Mouse (Mus musculus) MEL (cell line): ENCODE measurements around the gene Unc5cl.

ENCODE experiments used
- CTCF ChIP-seq, 3 experiments: IDR thresholded peaks in 2 of 3; conservative IDR thresholded peaks in 1 of 3; 2 replicates each; pipeline ENCODE4 v1.5.1; 2011 to 2012; ENCODE audit warnings: low read length in 3 of 3, low read depth in 2 of 3, mild to moderate bottlenecking in 2 of 3, improper control_type of control experiment in 1 of 3, inconsistent platforms in 1 of 3, mixed read lengths in 1 of 3, moderate library complexity in 1 of 3; ENCODE audit not compliant: control insufficient read depth in 1 of 3, insufficient read depth in 1 of 3, poor library complexity in 1 of 3, severe bottlenecking in 1 of 3
- ELF1 ChIP-seq: IDR thresholded peaks from 2 replicates; pipeline ENCODE4 v1.6.1; 2014; ENCODE audit warnings: low read depth, mild to moderate bottlenecking, inconsistent platforms, low read length, improper control_type of control experiment, moderate library complexity
- EP300 ChIP-seq, 2 experiments: IDR thresholded peaks; 2 replicates each; pipeline ENCODE4 v1.6.1; 2011; ENCODE audit warnings: improper control_type of control experiment in 2 of 2, low read length in 2 of 2, low read depth in 1 of 2, mild to moderate bottlenecking in 1 of 2
- ETS1 ChIP-seq: IDR thresholded peaks from 2 replicates; pipeline ENCODE4 v1.6.1; 2012; ENCODE audit warnings: low read depth, mild to moderate bottlenecking, inconsistent platforms, low read length, improper control_type of control experiment, moderate library complexity
- GABPA ChIP-seq: IDR thresholded peaks from 2 replicates; pipeline ENCODE4 v1.6.1; 2012; ENCODE audit warnings: low read depth, mild to moderate bottlenecking, inconsistent platforms, low read length, improper control_type of control experiment, moderate library complexity
- MAFK ChIP-seq: IDR thresholded peaks from 2 replicates; pipeline ENCODE4 v1.6.1; 2011; ENCODE audit warnings: low read depth, mild to moderate bottlenecking, low read length, improper control_type of control experiment, borderline replicate concordance
- POLR2AphosphoS5 ChIP-seq: IDR thresholded peaks from 2 replicates; pipeline ENCODE4 v1.6.1; 2012; ENCODE audit warnings: low read depth, borderline replicate concordance, mild to moderate bottlenecking, inconsistent platforms, low read length, moderate library complexity, mixed read lengths
- USF1 ChIP-seq: IDR thresholded peaks from 2 replicates; pipeline ENCODE4 v1.6.1; 2014; ENCODE audit warnings: low read depth, mild to moderate bottlenecking, inconsistent platforms, low read length, improper control_type of control experiment, moderate library complexity
- ZNF384 ChIP-seq: IDR thresholded peaks from 2 replicates; pipeline ENCODE4 v1.6.1; 2012; ENCODE audit warnings: low read depth, mild to moderate bottlenecking, inconsistent platforms, low read length, improper control_type of control experiment

DNA sequence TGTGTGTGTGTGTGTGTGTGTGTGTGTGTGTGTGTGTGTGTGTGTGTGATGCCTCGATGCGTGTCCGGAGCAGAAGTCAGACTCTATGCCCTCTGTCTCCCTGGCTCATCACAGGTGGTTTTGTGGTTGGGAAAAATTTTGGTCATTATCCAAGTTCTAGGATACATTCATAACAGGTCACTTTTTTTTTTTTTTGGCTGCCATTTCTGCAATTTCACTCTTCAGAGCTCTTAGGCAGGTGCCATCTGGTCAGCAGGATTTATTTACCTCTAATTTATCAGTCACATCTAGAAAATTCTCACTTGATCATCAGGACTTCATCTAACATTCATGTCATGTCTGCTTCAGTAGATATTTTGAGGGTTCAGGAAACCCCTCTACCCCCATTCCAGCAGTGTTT lies 65.7 kb downstream of the Unc5cl start:
- no peak for TF ChIP-seq CTCF (IDR thresholded peaks at IDR 0.05 in 2 of 3, conservative IDR thresholded peaks at IDR 0.05 in 1 of 3; ENCODE audit: control insufficient read depth in 1 of 3, insufficient read depth in 1 of 3, low read depth in 2 of 3, low read length in 3 of 3, poor library complexity in 1 of 3, severe bottlenecking in 1 of 3)
- no peak for TF ChIP-seq MAFK
- TF ChIP-seq ZNF384: no peak
- no peak for TF ChIP-seq EP300 (IDR thresholded peaks at IDR 0.05; ENCODE audit: low read depth in 1 of 2, low read length in 2 of 2)
- no peak for TF ChIP-seq GABPA
- TF ChIP-seq ETS1: no peak
- TF ChIP-seq USF1: no peak
- TF ChIP-seq POLR2AphosphoS5: no peak
- no peak for TF ChIP-seq ELF1
